Mouse (Mus musculus) lung, postnatal 25 days (tissue): ENCODE data around the gene Dnah17.
A peak's percentile ranks its signal among the peaks of the same experiment; 100 is the strongest.

Experiments
- DNase-seq: peaks from one replicate; pipeline ENCODE4 v3.0.0; 2022; ENCODE audit warnings: low spot score

The Dnah17 gene

DNA sequence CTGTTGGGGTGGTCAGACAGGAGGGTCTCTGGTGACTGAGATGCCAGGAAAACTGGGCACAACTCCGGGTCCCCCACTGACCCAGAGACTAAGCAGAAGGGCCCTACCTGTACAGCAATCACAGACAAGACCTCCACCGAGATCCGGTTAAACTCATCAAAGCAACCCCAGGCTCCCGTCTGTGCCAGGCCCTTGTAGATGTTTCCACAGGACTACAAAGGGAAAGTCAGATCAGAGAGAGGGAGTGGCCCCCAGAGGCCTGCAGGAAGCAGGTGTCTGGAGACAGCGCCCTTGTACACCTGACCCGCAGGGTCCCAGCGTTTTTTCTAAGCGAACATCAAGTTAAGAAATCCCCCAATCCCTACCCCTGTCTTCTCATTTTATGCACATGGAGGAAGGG, 44.5 kb downstream of the Dnah17 start:
- no peak for DNase-seq

GRCm38 (mm10) chr11:118085176-118085575, 45.3 kb downstream of the Dnah17 start:
- no peak for DNase-seq

DNA sequence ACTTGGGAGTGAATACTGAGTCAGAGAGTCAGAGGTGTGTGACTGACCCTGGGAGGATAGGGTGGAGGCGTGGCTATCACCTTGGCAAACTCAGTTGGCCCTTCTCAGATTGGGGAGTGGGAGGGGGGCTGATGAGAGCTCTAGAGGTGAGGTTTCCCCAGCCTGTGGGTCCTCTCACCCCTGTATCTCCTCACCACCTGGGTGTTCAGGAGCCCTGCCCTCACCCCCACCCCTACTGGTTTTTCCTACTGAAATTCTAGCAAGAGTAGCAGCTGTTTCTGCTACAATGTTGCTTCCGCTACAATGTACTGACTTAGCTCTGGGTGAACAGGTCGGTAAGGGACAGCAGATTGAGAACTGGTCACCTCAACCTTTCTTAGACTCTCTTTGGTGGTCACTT, 46.2 kb downstream of the Dnah17 start:
- no peak for DNase-seq

- peak; percentile 42 for DNase-seq
Observed at GRCm38 (mm10) chr11:118083811-118084210, 46.6 kb downstream of the Dnah17 start.

DNA sequence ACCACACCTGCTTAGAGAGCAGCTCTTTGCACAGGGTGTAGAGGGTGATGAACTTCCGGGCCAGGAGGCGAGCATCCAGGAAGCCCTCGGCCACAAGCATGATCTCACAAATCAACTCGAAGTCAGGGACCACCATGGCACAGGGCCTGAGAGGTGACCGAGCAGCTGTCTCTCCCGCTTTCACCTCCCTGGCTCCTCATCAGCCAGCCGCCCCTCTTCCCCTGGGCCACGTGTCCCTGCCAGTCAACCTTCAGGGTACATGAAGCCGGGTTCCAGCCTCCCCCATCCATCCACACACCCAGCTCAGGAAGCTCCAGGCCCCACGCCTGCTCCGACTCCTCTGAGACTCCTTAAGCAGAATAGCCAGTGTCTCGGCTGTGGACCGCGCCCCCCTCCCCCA, 48.1 kb downstream of the Dnah17 start:
- no peak for DNase-seq

DNA sequence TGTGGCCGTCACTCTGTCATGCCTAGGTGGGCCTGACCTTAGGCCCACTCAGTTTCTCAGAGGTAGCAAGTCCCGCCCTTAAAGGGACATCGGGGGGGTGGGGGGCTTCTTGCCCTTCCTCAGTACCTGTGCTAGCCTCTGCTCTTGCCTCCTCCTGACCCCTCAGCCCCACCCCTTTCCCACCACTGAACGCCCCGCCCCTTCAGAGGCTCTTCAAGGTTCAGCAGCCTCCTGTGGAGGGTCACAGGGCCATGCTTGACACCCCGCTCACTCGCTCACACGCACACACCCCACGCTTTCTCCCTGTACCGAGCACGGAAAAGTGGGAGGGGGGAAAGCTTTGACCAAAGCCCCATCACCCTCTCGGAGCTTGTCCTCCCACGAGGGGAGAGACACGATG, 50.7 kb downstream of the Dnah17 start:
- no peak for DNase-seq

DNA sequence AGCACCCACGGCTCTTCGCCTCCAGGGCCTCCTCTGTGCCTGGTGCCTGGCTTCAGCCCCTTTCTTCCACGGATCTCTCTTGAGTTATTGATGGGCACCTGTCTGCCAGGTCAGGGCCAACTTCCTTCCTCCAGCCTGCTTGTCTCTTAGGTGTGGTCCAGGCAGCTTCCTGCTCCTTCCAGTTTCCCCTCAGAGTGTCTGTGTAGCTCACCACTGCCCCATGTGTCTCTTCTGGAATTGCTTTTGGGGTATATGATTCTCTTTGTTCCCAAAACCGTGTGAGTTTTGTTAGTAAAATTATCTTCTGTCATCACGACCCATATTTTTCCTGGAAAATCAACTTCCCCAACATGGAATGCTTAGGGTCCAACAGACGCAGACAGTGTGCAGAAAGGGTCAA, 53.5 kb downstream of the Dnah17 start:
- no peak for DNase-seq

DNA sequence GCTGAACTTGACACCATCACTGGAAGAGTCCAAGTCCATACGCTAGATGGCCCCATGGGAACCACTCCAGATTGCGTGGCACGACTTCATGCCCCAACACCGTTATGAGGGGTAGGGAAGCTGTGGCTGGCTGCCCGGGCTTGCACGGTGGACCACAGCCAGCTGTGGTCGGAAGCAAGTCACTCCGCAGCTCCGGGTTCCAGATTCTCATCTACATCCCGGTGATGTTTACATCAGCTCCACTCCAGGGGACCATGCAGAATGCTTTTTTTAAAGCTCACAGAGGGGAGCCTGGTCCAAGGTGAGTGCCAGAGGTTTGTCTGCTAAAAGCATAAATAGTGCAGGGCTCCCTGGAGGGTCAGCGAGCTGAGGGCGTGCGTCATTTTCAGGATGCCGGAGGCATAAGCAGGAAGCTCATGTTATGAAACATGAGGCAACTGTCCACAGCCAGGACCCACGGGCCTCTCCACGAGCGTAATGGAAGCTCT, 55.4 kb downstream of the Dnah17 start:
- DNase-seq: peak; percentile 68

GRCm38 (mm10) chr11:118071227-118071912, 59.1 kb downstream of the Dnah17 start:
- DNase-seq: no peak

DNA sequence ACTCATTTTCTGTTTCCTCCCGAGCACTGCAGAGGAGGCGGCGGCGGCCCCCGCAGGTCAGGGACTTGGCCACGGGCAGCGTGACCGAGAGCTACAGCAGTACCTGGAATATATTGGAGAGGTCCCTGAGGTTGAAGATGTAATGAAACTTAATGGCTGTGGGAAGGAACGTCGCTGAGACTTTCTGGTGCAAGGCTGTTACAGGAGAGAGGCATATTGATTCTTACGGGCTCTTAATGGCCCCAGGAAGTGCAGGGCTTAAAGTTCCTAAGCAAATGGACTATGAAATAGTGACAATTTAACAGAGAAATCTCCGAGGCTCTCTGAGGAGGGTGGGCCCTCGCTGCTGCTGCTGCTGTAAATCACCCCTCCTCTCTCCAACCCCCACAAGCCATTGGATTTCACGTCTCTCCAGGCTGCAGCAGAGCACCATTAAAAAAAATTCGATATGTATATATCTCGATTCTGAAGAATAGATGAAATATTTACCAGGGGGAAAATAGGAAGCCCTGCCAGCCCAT, 61.6 kb downstream of the Dnah17 start:
- DNase-seq: no peak

DNA sequence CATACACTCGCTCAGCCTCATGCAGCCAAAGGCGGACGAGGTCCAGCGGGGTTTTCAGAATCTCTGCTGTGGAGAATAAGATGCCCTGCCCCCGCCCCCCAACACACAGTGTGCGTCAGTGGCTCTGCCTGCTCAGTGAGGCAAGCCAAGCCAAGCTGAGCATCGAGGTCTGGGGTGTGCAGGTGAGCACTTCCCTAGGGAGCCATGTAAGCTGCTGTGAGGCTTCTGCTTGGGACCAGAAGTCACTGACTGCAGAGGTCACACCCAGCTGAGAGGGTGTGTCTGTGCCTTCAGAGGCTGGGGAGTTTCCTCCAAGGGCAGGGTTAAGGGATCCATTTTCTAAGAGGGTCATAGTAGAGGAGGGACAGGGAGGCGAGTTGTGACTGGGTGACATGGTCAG, 62.8 kb downstream of the Dnah17 start:
- DNase-seq: no peak

GRCm38 (mm10) chr11:118060038-118060437, 70.4 kb downstream of the Dnah17 start:
- DNase-seq: no peak

DNA sequence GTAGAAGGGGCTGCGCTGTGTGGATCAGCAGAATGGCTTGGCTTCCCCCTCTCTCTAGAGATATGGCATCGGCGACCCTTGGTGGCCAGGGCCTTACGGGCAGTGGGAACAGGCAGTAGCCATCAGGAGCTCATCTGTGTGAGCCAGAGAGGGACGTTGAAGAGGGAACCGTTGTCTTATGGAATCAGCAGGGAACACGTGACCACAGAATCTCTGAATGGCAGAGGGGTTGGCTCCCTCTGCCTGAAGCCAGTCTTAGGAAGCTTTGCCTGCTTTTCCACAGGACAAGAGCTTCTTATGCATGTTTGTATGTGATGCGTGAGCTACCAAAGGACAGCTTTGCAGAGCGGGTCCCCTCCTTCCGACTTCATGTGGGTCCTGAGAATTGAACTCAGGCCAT, 71.6 kb downstream of the Dnah17 start:
- DNase-seq: no peak

- no peak for DNase-seq
Observed at GRCm38 (mm10) chr11:118058367-118058766, 72.1 kb downstream of the Dnah17 start.

DNA sequence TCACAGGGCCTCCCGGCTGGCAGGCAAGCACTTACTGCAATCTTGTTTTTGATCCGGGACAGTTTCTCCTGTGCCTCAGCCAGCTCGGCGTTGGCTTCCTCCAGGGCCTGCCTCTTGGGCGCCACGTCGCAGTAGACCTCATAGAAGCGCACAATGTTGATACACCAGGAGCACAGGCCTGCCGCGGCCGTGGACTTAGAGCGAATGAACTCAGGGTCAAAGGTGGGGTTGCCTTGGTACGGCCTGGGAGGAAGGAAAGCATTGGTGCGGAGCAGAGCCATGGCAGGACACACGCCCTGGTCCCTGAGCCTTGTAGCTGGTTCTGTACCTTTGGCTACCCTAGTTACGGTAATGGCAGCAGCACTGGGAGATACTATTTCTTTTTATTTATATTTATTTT, 80.3 kb downstream of the Dnah17 start:
- DNase-seq: no peak

GRCm38 (mm10) chr11:118049641-118050040, 80.8 kb downstream of the Dnah17 start:
- no peak for DNase-seq

DNA sequence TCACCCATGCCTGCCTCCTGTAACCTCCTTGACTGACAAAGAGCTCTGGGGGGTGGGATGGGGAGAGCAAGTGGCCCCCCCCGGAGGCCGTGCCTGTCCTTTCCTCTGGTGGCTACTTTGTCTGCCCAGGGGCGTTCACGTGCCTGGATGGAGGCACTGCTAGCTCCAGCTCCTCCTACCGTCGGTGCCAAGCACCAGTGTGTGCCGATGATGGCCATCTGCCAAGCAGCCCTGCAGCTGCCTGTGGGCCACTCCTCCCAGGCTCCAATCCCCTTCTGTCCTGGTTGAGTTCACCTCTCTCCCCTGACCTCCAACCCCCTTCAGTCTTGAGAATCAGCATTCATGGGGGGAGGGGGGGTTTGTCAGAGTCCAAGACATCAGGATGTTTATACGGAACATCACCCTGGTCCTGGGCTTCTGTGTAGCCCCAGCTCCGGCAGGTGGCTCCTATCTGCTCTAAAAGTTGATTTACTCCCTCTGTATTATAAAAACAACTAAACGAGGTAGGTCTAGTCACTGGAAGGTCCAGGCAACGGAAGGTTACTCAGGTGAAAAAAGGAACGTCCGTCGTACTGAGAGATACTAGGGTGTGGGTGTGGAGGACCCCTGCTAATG, 87.0 kb downstream of the Dnah17 start:
- DNase-seq: peak; percentile 32

DNA sequence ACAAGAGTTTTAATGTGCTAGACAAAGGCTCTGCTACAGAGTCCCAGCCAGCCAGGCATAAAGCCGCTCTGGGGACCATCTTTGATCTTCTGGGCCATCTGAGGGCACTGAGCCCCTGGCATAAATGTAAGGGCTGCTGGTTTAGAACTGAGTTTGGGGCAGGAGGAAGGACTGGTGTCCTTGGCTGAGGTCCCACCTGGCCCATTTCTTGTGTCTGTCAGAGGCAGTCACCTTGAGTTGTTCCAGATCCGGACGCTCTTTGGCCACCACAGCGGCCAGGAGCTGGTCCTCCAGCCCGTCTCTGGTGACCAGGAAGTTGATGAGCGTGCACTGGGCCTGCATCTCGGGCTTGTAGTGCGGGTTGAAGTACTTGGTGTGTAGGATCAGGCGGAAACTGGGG, 87.6 kb downstream of the Dnah17 start:
- no peak for DNase-seq

DNA sequence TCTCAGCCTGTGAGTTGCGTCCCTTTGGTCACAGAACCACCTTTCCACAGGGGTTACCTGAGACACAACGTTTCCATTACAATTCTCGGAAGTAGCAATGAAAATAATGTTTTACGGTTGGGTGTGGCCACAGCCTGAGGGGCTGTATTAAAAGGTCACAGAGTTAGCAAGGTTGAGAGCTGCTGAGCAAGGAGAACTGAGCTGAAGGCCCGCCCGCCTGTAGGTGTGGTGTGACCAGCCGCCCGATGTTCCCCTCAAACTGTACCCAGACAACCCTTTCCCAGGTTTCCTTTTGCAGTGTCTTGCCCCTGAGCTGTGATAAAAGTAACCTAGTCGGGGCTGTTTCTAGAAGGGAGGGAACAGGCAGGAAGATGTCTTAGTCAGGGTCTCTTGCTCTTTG, 95.4 kb downstream of the Dnah17 start:
- no peak for DNase-seq

DNA sequence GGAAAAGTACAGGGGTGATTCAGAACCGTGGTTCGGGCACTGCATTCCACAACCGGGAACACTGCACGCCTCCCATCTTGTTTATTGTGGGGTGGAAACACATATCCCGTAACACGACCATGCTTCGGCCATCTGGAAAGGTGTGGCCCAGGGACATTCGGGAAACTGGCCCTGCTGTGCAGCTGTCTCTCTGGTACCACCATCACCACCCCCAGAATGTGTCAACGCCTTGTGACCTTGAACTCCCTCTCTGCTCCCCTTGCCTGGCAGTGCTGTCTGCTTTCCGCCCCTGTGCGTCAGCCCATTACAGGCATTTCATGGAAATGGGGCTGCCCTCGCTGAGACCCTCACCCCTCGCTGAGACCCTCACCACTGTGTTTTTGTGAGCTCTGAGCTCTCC, 96.0 kb downstream of the Dnah17 start:
- no peak for DNase-seq

DNA sequence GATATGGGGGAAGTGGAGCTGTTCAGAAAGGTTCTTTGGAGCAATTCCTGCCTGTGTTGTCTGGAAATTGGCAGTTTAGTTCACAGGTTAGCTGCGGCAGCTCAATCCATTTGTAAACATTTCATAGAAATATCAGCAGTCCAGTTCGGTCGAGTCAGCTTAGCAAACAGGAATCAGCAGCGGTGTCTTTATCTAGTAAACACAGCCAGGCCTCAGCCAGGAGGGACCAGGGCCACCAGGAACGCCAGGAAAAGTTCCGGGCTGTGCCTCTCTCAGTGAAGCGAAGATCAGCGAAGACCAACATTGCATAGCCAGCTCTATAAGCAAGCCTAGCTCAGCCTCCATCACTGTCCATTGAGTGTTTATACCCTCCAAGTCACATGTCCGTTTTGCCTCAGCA, 99.3 kb downstream of the Dnah17 start:
- DNase-seq: no peak

- DNase-seq: no peak
Observed at GRCm38 (mm10) chr11:118029170-118029569, 101.3 kb downstream of the Dnah17 start.

DNA sequence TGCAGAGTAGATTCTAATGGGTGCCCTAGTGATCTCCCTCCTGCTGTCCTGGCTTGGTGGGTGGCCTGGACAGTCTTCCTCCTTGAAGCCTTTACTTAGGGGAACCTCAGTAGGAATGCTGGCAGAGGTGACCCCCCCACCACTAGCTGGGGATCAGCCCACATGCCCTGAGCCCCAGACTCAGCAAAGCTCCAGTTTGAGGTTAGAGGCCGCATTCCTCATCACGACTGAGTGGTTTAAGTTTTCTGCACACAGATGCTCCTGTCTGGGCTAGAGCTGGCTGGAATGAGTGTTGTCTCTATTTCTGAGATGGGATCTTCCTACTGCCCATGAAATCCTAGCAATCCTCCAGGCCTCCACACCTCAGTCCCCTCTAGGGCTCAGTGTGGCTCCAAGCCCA, 106.3 kb downstream of the Dnah17 start:
- DNase-seq: no peak

DNA sequence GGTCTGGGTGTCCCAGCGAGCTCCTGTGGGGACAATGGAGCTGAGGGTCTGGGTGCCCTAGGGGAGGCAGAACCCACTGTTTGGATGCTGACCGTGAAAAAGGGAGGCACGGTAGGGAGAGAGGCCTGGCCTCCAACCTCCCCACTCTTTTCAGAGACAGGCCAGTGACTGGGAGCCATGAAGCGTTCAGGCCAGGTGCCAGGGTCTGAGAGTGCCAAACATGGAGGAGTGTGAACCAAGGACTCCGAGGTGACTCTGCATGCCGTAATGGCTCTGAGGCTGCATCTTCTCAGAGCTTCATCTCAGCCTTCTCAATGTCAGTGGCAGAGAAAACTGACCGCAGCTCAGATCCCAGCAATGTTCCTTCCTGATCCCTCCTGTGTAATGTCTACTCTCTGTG, 107.0 kb downstream of the Dnah17 start:
- no peak for DNase-seq
